Mouse (Mus musculus): ENCODE data around the gene 2310034G01Rik.

DNA sequence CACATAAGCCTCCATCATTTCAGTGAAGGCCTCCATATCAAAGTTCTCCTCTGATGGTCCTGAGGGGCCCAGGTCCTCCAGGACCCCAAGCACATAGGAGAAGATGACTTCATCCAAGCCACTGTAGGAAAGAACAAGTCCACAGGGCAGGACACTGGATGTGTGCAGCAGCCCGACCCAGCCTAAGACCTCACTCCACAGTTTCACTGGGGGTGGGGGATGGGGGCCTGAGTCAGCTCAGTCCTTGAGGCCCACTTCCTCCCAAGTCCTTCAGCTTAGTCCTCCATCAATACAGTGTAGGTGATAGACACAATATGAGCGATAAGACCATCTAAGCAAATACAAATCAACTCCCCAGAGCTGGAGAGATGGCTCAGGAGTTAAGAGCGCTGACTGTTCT, 18.2 kb downstream of the 2310034G01Rik start:
- TF ChIP-seq CTCF (IDR thresholded peaks at IDR 0.05), result no peak
- TF ChIP-seq EP300 (IDR thresholded peaks at IDR 0.05; ENCODE audit: insufficient read depth, low read depth, low read length), result no peak
